Mouse (Mus musculus) hindbrain, embryonic 14.5 days (tissue): ENCODE results near the gene Rnaseh2c. TPM values are rescaled to one million over a fixed set of nuclear protein-coding genes. Genes with fewer than 3 reads are reported as not detected.

ENCODE experiments used
- ATAC-seq: fragments of 200-750 bp; cut with Nextera tagmentation; 2 replicates; pipeline ENCODE4 v1.8.0; 2017; ENCODE audit warnings: moderate number of reproducible peaks, mild to moderate bottlenecking, moderate TSS enrichment, moderate library complexity; ENCODE audit not compliant: low FRiP score
- DNase-seq: peaks from one replicate; pipeline ENCODE4 v3.0.0-alpha.2; 2015; ENCODE audit warnings: low spot score
- H3K27ac ChIP-seq: fragments of 300-500 bp; sonication (generic); 2 replicates; pipeline ENCODE4 v1.5.1; 2014; ENCODE audit warnings: mild to moderate bottlenecking, moderate library complexity
- H3K27me3 ChIP-seq: fragments of 300-500 bp; sonication (generic); 2 replicates; pipeline ENCODE4 v1.6.1; 2014; ENCODE audit warnings: mild to moderate bottlenecking, low read length, mixed read lengths; ENCODE audit not compliant: control insufficient read depth, insufficient read depth
- H3K36me3 ChIP-seq: fragments of 300-500 bp; sonication (generic); replicated peaks from 2 replicates; pipeline ENCODE4 v1.6.1; 2014; ENCODE audit not compliant: control insufficient read depth, insufficient read depth
- H3K4me1 ChIP-seq: fragments of 300-500 bp; sonication (generic); replicated peaks from 2 replicates; pipeline ENCODE4 v1.6.1; 2014; ENCODE audit warnings: antibody characterized with exemption, low read length, mixed read lengths; ENCODE audit not compliant: control insufficient read depth, insufficient read depth
- H3K4me2 ChIP-seq: fragments of 300-500 bp; sonication (generic); replicated peaks from 2 replicates; pipeline ENCODE4 v1.6.1; 2014; ENCODE audit warnings: mild to moderate bottlenecking, moderate library complexity
- H3K4me3 ChIP-seq: fragments of 300-500 bp; sonication (generic); replicated peaks from 2 replicates; pipeline ENCODE4 v1.5.1; 2014; ENCODE audit warnings: mild to moderate bottlenecking, low read length
- H3K9ac ChIP-seq: fragments of 300-500 bp; sonication (generic); 2 replicates; pipeline ENCODE4 v1.6.1; 2014
- H3K9me3 ChIP-seq: fragments of 300-500 bp; sonication (generic); 2 replicates; pipeline ENCODE4 v1.6.1; 2016; ENCODE audit warnings: low read length; ENCODE audit not compliant: control insufficient read depth
- WGBS: fragments of 180-500 bp; shearing (Covaris S2); extraction: QIAGEN DNeasy Blood & Tissue Kit; methylation state at CpG from one replicate; pipeline ENCODE4 v1.1.7; 2014; 5-methylcytosine and 5-hydroxymethylcytosine counted together
- polyA plus RNA-seq: library from polyadenylated mRNA; unstranded; fragments of >200 nt; fragmentation: Nextera tagmentation; extraction: Ambion mirVana; gene quantifications from 2 replicates; pipeline ENCODE4 v1.2.1, GENCODE M21; 2014

The Rnaseh2c gene
- polyA plus RNA-seq, 1 experiment from 2014 or later: 55.1 TPM

DNA sequence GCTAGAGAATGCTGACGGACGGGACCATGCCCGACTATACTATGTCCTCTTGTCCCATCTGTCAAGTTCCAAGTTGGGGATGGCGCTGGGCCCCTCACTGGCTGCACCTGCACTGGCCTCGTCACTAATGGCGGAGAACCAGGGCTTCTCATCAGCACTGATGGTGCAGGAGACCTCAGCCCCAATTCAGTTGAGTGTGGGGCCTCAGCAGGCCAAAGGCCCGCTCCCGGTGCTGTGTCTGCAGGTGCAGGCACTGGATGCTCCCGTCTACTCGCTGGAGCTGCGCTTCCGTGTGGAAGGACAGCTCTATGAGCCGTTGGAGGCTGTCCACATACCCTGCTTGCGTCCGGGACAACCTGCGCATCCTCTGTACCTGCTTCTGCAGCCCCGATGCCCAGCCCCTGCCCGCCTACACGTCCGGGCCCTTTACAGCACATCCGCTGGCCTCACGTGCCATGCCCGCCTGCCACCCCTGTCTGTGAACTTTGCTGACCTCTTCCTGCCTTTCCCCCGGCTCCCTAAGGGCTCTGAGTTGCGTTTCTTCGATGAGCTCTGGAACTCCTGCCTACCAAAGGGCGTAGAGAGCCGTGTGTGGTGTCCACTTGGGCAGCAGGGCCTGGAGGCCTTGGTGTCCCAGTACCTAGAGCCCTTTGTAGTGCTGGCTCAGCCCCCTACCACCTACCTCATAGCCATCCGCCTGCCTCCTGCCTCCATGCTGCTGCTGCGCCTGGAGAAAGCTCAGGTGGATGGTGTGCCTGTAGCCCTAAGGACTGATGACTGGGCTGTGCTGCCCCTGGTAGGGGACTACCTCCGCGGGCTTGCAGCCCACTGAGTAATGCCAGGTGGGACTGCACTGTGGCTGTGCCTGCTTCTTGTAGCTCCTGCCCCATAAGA, 31.1 kb upstream of the Rnaseh2c start:
- H3K4me3 ChIP-seq: no peak overlapping the region
- no peak overlapping the region for H3K9ac ChIP-seq
- no peak overlapping the region for H3K27ac ChIP-seq
- 88% methylated on average over 32 of the region's 32 CpGs for WGBS
- peaks cover 10% of the 10 kb centered on the region; the same call in 1 of the 2 replicates for H3K27me3 ChIP-seq
- DNase-seq: no peak
- no peak for ATAC-seq
- H3K36me3 ChIP-seq: peaks cover 10% of the 10 kb centered on the region; the same call in 1 of the 2 replicates
- no peak overlapping the region for H3K4me2 ChIP-seq
- H3K4me1 ChIP-seq: peaks cover 12% of the 10 kb centered on the region
- H3K9me3 ChIP-seq: no peaks in the 10 kb centered on the region

DNA sequence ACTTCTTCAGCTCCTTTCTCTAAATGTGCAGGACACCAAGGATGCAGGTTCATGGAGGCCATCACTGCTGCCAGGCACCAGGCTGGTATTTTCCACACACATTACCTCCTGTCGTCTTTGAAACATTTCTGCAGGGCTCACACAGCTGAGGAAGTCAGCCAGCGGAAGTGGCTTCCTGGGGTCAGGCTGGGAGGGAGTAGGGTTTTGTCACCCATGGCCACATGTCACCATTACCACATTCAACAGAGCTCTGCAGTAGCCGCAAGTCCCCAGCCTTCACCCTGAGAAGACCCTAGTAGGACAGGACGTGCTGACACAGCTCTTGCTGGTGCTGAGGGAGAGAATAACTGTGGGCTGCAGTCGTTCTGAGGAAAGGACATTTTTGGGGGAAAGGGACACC, 29.8 kb upstream of the Rnaseh2c start:
- no peaks in the 10 kb centered on the region for H3K9me3 ChIP-seq
- no peak overlapping the region for H3K4me2 ChIP-seq
- H3K9ac ChIP-seq: no peak overlapping the region
- WGBS: 79% methylated on average over 5 of the region's 5 CpGs
- peaks cover 10% of the 10 kb centered on the region; the same call in 1 of the 2 replicates for H3K36me3 ChIP-seq
- H3K4me1 ChIP-seq: peaks cover 10% of the 10 kb centered on the region
- no peak overlapping the region for H3K27ac ChIP-seq
- no peak overlapping the region for H3K4me3 ChIP-seq
- no peaks in the 10 kb centered on the region for H3K27me3 ChIP-seq
- ATAC-seq: no peak
- no peak for DNase-seq

GRCm38 (mm10) chr19:5572331-5573125, 29.1 kb upstream of the Rnaseh2c start:
- H3K4me3 ChIP-seq: no peak overlapping the region
- H3K9me3 ChIP-seq: no peaks in the 10 kb centered on the region
- no peaks in the 10 kb centered on the region for H3K27me3 ChIP-seq
- 86% methylated on average over 19 of the region's 19 CpGs for WGBS
- DNase-seq (no peak), ATAC-seq (no peak)
- H3K36me3 ChIP-seq: peaks cover 10% of the 10 kb centered on the region; the same call in 1 of the 2 replicates
- H3K4me2 ChIP-seq: no peak overlapping the region
- H3K4me1 ChIP-seq: peaks cover 5% of the 10 kb centered on the region; the same call in 1 of the 2 replicates
- H3K9ac ChIP-seq: no peak overlapping the region
- no peak overlapping the region for H3K27ac ChIP-seq

- no peaks in the 10 kb centered on the region for H3K9me3 ChIP-seq
- ATAC-seq: no peak
- 92% methylated on average over 1 of the region's 1 CpGs for WGBS
Observed at GRCm38 (mm10) chr19:5575336-5575735, 26.3 kb upstream of the Rnaseh2c start.

GRCm38 (mm10) chr19:5579971-5580370, 21.7 kb upstream of the Rnaseh2c start:
- Histone ChIP-seq H3K27ac (no peak overlapping the region), H3K4me2 (no peak overlapping the region), H3K27me3 (no peaks in the 10 kb centered on the region), H3K4me1 (no peaks in the 10 kb centered on the region), H3K9me3 (no peaks in the 10 kb centered on the region), H3K9ac (no peak overlapping the region), H3K4me3 (no peak overlapping the region), H3K36me3 (no peaks in the 10 kb centered on the region)
- ATAC-seq: no peak
- WGBS: 60% methylated on average over 4 of the region's 4 CpGs
- no peak for DNase-seq

More at GRCm38 (mm10) chr19:5575336-5575735, 26.3 kb upstream of the Rnaseh2c start:
- peaks cover 9% of the 10 kb centered on the region; the same call in 1 of the 2 replicates for H3K36me3 ChIP-seq
- H3K4me3 ChIP-seq: no peak overlapping the region
- H3K27ac ChIP-seq: no peak overlapping the region
- no peaks in the 10 kb centered on the region for H3K27me3 ChIP-seq
- no peak overlapping the region for H3K9ac ChIP-seq
- DNase-seq: no peak
- no peaks in the 10 kb centered on the region for H3K4me1 ChIP-seq
- no peak overlapping the region for H3K4me2 ChIP-seq

- Histone ChIP-seq H3K9ac (no peak overlapping the region), H3K9me3 (no peaks in the 10 kb centered on the region), H3K27me3 (no peaks in the 10 kb centered on the region), H3K4me3 (no peak overlapping the region), H3K27ac (no peak overlapping the region), H3K36me3 (no peaks in the 10 kb centered on the region), H3K4me2 (no peak overlapping the region), H3K4me1 (no peaks in the 10 kb centered on the region)
- ATAC-seq (no peak), DNase-seq (no peak)
- 95% methylated on average over 6 of the region's 6 CpGs for WGBS
Observed at GRCm38 (mm10) chr19:5580776-5581175, 20.9 kb upstream of the Rnaseh2c start.

- H3K4me3 ChIP-seq: no peak overlapping the region
Observed at GRCm38 (mm10) chr19:5581995-5582394, 19.7 kb upstream of the Rnaseh2c start.

DNA sequence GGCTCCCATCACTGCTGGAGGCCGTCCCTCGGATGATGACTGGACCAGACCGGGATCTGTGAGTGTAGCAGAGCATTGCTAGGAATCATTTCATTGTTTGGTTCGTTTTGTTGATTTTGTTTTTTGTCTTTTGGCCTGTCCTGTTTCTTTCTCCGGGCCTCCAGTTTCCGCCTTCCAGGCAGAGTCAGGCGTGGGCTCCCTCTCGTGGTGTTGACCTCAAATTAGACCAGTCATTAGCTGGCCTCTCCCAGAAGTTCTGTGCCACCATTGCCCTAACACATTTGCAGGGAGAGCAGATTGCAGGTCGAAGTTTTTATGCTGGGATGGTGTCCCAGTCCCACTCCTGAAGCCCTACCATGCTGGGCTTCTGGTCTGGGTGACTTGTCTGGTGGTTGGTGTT, 12.5 kb upstream of the Rnaseh2c start:
- H3K4me1 ChIP-seq: no peaks in the 10 kb centered on the region
- no peak overlapping the region for H3K9ac ChIP-seq
- DNase-seq (no peak), ATAC-seq (no peak)
- H3K27ac ChIP-seq: no peak overlapping the region
- H3K27me3 ChIP-seq: no peaks in the 10 kb centered on the region
- no peak overlapping the region for H3K4me2 ChIP-seq
- WGBS: 79% methylated on average over 9 of the region's 9 CpGs
- H3K9me3 ChIP-seq: no peaks in the 10 kb centered on the region
- H3K4me3 ChIP-seq: no peak overlapping the region
- no peaks in the 10 kb centered on the region for H3K36me3 ChIP-seq

More at GRCm38 (mm10) chr19:5581995-5582394, 19.7 kb upstream of the Rnaseh2c start:
- H3K4me1 ChIP-seq: no peaks in the 10 kb centered on the region
- 78% methylated on average over 2 of the region's 2 CpGs for WGBS
- DNase-seq (no peak), ATAC-seq (no peak)
- H3K4me2 ChIP-seq: no peak overlapping the region
- no peak overlapping the region for H3K9ac ChIP-seq
- H3K36me3 ChIP-seq: no peaks in the 10 kb centered on the region
- no peaks in the 10 kb centered on the region for H3K27me3 ChIP-seq
- no peaks in the 10 kb centered on the region for H3K9me3 ChIP-seq
- no peak overlapping the region for H3K27ac ChIP-seq

DNA sequence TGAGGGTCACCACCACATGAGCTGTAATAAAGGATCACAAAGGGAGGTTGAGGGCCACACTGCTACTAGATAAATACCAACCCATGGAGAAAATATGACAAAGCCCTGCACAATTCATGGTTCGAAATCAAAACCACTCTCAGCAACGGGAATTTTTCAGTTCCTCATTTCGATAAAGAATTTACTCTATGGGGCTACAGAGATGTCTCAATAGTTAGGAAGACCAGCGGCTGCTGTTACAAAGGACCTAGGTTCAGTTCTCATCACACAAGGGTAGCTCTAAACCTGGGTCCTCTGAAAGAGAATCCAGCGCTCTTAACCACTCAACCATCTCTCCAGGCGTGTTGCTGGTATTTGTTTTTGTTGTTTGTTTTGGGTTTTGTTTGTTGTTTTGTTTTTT, 9.8 kb upstream of the Rnaseh2c start:
- Histone ChIP-seq H3K4me2 (no peak overlapping the region), H3K4me1 (no peaks in the 10 kb centered on the region), H3K9ac (no peak overlapping the region), H3K9me3 (no peaks in the 10 kb centered on the region), H3K36me3 (no peaks in the 10 kb centered on the region), H3K4me3 (no peak overlapping the region), H3K27ac (no peak overlapping the region), H3K27me3 (no peaks in the 10 kb centered on the region)
- WGBS: 89% methylated on average over 6 of the region's 6 CpGs
- no peak for ATAC-seq
- no peak for DNase-seq
